Mouse (Mus musculus): ENCODE data around the gene Tspear.

The Tspear gene

DNA sequence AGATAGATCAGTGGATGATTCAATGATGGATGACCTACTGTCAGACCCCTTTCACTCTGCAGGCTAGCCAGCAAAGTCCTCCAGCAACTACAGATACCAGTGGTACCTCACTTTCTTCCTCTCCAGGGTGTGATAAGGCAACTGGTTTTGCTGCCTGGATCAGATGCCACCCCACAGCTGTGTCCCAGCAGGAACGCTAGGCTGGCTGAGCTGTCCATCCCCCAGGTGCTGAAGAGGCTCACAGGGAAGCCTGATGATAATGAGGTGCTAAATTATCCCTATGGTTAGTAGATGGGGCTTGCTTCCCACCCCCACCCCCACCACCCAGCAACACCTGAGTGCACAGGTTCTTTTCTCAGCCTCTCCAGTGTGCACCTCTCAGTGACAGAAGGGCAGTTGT is 181.2 kb downstream of the Tspear start:
- no peak for DNase-seq (ENCODE audit: low read depth, low spot score)

DNA sequence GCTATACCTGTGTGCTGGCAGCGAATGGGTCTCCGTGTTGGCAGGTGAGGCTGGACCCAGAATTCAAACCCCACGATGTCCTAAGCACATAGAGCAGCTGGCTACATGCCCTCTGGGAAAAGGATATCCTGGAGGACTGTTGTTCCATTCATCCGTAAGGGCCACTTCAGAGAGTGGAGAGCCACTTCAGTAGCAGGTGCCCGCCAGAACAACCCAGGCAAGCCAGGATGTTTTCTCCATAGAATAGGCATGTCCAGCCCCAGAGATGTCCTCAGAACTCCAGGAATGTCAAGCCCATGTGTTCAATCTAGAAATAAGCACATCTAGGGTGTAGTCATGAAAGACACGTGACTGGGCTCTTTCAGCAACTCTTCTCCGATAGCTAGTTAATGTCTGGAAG is 183.3 kb downstream of the Tspear start:
- no peak for DNase-seq (ENCODE audit: low read depth, low spot score)

DNA sequence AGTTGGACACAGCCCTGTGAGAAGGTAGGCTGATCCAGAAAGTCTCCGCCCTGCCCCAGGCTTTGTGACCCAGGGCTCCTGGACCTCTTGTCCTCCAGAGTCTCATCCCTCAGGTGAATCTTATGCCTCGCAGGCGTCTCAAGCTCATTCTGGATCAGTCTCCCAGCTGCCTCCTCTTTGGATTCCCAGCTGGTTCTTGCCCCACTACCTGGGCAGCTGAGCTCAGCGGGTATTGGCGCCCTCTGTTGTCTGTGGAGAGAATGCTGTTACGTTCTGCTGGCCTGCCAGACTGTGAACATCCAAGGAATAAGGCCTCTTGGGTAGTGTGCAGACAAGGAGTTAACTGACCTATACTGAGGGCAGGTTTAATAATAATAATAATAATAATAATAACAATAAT is 192.6 kb downstream of the Tspear start:
- DNase-seq (ENCODE audit: low read depth, low spot score), result no peak

DNA sequence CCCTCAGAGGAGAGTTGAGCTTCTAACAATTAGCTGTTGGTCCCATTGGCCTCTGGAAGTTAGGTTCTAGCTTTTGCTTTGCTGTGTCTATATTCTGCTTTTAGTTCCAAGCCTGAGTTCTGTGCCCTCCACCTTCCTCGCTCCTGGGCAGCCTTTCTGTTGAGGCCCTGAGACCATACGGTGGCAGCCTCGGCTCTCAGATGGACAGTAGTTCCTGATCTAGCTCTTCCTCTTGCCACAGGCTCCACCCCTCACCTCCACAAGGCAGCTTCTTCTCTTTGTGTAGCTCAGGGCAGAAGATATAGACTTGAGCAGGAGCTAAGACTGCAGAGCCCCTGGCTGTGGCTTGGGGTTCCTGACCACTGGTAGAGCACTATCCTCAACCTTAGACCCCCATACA is 193.9 kb downstream of the Tspear start:
- DNase-seq (ENCODE audit: low read depth, low spot score), result no peak

DNA sequence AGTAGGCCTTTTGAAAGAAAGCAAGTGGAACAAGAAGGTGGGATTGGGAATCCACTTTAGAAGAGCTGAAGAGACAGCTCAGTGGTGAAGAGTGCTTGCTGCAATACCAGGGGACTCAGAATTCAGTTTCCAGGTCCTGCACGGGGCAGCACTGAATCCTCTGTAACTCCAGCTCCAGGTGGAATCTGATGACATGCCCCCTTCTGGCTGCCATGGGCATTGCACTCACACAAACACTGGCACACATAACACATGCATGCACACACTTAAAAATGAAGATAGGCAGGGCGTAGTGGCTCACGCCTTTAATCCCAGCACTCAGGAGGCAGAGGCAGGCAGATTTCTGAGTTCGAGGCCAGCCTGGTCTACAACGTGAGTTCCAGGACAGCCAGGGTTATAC is 196.2 kb downstream of the Tspear start:
- no peak for DNase-seq (ENCODE audit: low read depth, low spot score)

DNA sequence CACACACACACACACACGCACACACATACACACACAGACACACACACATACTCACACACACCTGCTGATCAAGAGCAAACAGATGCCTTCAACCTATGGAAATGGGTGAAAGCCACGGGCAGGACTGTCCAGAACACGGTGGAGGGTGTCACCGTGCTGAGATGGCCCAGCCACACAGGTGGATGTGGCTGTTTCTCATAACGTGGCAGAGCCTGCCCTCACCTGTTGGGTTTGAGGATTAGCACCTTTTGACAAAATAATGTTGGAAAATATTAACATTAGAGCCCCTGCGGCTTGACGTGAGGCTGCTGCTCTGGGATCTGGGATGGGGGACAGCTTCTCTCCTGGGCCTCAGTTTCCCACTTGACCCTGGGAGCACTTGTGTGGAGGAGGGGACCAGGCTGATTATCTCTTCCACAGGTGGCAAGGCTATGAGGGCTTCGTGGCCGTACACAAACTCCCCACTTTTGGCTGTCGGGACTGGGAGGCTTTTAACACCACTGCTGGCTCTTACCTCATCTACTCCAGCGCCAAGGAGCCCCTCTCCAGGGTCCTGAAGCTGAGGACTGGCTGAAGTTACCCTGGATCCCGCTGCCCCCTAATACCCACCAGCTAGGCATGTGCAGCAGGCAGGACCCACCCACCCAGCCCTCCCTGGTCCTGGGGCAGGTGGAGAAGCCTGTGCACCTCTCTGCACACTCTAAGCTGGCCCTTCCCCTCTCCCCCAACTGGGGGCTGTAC is 199.8 kb downstream of the Tspear start:
- no peak for DNase-seq (ENCODE audit: low read depth, low spot score)

DNA sequence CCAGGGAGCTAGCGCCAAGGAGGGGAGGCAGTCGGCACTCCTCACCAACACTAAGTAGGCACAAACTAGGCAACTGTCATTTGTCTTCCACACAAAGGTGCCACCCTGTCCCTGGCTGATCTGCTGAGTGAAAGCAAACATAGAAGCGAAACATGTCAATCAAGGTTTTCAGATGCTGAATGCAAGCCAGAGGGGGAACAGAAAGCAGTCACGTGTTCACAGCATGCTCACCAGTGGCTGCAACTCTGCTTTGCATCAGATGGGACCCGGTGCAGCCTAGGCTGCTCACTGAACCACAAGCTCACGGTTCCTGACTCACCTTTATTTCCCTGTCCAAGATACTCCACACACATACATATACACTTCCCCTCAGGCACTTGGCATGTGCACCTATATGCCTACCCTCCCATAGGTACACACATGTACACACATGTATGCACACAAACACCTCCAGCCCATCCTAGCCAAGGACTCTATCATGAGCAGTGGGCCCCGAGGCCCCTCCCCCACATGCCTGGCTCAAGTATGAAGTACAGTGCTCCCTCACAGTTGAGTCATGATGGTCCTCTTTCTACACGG is 204.7 kb downstream of the Tspear start:
- no peak for DNase-seq (ENCODE audit: low read depth, low spot score)

DNA sequence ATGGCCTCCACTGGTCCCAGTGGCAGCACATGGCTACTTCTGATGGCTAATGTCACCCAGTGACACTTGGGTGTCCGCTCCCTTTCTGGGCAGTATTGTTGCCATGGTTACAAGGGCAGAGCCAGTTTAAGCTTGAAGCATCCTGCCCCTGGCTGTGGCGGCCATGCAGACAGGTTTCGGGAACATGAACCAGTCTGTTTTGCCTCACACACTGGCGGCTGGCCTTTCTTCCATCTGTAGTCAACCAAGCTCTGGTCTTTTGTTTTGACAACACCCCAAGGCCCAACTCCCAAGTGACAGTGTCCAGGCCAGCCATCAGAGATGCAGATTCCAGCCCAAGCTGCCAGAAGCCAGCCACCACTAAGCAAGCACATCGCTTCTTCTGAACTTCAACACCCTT is 209.2 kb downstream of the Tspear start:
- no peak for DNase-seq (ENCODE audit: low read depth, low spot score)

DNA sequence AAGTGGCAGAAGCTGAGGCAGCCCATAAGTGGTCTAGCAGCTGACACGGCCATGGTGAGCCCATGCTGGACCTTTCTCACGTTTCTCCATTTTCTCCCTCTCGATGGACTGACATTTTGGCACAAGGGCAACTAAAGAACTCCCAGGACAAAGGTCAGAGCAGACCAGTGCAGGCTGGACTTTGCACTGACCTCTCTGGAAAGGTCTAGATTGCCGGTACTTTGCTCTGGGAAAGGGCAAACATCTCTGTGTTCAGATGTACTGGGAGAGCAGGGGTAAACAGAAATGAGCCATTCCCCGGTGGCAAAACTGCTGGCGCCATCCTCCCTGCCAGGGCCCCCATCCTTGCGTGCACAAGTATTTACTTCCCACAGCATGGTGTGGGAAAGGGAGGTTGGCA is 213.8 kb downstream of the Tspear start:
- no peak for DNase-seq (ENCODE audit: low read depth, low spot score)

DNA sequence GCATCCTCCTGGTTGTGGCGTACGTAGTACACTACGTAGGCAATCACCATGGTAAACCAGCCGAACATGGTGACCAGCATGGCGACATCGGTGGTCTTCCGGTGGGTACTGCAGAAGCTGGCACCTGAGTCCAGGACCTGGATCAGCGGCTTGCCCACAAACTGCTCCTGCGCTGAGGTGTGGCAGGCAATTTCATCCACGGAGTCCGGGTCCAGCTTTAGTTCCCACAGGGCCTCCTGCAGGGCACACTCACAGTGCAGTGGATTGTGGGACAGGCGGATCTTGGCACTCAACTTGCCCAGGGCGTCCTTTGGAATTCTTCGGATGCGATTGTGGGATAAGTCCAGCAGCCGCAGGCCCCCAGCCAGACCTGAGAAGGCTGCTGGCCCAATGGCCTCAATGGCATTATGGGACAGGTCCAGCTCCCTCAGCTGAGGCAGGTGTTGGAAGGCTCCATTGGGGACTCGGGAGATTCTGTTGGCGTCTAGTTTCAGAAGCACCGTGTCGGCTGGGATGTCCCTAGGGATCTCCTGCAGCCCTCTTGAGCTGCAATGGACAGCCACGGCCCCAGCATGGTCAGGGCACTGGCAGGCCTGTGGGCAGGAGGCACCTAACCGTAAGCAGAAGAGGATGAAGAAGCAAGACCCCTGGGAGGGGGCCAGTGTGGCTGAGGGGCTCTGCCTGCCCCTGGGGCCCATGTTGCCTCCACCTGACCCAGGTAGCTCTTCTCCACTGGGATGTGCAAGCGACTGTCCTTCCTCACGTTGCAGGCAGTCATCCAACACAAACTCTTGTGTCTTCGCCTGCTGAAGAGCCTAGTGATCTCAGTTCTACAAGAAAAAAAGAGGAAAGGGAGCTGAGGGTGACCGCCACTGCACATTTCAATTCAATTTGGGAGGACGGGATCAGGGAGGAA is 214.8 kb downstream of the Tspear start:
- no peak for DNase-seq (ENCODE audit: low read depth, low spot score)

DNA sequence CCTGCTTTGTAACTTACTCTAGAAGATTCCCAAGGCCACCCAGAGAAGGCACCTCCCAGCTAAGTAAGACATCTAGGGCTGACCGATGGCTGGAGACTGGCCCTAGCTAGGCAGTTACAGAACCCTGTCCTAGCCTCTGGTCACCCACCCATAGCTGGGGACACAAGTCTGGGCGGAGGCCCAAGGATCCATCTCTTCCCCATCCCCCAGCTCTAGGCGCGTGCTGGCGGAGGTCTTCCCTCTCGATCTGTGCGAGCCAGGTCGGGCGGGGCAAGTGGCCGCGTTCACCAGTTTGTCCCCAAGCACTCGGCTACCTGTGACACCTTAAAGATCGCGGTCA is 215.5 kb downstream of the Tspear start:
- DNase-seq (ENCODE audit: low read depth, low spot score), result no peak

DNA sequence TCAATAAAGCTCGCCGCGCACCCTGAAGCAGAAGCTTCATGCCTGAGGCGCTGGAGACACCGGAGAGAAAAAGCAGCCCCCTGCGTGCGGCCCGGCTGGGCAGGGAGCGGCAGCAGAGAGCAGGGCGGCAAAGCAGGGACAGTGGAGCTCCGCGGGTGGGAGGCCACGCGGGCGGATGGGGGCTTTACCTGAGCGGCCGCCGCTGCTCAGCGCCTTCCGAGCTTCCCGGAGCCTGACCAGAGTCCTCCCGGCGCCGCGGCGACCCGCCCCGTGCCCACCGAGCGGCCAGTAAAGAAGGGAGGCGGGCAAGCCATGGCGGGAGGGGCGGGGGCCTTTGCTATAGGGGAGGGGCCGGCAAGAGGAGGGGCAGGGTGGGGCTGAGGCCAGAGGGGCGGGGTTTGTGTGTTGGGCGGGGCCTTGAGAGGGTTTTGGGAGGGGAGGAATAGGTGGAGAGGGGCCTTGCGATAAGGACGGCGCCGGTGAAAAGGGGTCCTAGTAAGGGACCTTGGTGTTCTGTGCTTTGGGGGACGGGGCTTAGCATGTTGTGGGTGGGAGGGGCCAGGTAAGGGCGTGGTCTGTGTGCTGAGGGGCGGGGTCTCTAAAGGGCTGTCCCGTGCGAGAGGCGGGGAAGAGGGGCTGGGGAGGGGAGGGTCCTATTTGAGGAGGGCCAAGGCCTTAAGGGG is 216.0 kb downstream of the Tspear start, which contains the start of gene Lrrc3:
TSS of gene Lrrc3 (minus strand) at position 326 of the 683 bp plus-strand sequence.
- no peak for DNase-seq (ENCODE audit: low read depth, low spot score)

DNA sequence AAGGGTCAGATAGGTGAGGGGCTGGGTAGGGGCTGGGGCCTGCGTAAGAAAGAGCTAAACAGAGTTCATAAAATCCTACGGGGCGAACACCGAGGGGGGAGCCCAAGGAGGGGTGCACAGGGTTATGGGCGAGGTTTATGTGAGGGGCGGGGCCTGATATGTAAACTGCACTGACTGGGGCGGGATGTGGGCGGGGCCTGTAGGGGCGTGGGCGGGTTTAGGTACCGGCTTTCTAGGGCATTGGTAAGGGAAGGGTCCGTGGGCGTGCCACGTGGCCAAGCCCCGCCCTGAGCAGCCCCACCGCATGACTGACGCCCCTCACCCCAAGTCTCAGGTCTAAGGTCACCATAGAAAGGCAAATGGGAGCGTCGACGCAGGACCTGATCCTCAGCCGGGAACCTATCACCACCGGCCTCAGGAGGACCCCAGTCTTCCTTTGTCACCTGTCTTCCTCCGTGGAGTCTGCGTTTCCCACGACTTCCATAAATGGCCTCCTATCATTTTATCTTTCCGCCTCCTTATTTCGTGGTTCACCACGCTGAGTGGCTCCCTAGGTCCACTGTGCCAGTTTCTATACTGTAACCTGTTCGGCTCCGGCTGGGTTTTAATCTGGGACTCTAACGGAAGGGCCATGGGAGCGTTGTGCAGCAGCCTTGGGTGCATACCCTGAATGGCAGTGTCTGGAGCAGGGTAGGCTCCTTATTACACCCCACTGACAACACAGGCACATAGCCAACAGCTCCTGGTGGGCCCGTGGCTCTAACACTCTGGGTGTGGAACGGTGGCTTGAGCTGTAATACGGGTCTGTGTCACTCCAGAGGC is 216.7 kb downstream of the Tspear start:
- peak; percentile 82 for DNase-seq (ENCODE audit: low read depth, low spot score)

DNA sequence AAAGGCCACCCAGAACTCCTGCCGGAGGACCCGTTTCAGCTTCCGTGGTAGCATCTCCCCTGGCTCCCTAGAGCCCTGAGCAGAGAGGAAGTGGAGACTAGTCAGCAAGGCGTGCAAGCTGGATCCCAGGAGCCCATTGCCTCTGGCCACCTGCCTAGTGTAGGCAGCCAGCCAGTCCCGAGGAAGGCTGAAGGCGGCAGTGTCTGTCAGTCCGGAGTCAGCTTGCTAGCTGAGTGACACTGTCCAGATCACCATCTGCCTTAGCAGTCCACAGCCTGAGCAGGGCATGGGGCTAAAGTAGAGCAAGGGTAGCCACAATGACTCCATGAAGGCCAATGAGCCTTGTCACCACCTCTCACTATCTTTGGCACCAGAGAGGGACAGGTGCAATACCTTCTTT is 226.2 kb downstream of the Tspear start:
- no peak for DNase-seq (ENCODE audit: low read depth, low spot score)

DNA sequence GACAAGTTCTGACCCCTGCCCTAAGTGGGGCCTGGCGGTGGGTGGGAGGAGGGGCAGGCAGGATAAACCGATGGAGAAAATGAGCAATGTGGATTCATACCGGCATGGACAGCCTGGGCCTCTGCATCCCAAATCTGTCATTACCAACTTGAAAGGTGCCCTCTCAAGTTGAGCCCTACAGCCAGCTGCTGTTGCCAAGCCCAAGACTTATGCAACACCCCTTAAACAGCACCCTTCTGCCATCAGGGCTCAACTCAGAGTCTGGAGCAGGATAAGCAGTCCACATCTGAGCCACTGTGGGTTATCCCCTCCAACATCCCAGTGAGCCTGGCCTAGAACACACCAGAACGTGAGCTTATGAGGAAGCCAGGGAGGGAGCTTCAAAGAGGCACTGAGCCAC is 226.9 kb downstream of the Tspear start:
- no peak for DNase-seq (ENCODE audit: low read depth, low spot score)

DNA sequence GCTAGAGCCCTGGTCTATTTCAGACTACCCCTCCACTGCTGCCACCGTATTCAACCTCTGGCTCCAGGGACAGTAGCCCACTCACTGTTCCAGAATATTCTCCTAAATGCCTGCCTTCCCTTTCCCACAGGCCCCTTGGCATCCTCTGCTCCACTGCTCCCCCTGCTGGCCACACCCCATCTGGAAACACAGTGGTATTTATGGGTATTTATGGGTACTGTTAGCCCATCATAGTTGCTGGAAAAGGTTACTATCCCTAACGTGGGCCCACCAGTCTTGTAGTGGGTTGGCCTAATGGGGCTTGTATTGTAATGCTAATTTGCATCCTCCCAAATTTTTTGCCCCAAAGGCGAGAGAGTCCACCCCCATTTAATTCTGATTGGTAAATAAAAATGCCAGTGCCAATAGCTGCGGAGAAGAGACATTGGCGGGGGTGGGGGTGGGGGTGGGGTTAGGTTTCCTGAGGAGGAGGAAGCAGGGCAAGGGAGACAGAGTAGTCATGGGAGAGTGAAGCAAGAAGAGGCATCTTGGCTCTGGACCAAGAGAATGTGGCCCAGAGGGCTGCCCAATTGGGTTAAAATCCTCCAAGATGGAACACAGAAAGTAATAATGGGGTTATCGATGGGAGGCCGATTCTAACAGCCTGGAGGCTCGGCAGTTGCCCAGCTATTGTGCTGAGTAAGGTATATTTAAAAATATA is 230.4 kb downstream of the Tspear start:
- no peak for DNase-seq (ENCODE audit: low read depth, low spot score)

DNA sequence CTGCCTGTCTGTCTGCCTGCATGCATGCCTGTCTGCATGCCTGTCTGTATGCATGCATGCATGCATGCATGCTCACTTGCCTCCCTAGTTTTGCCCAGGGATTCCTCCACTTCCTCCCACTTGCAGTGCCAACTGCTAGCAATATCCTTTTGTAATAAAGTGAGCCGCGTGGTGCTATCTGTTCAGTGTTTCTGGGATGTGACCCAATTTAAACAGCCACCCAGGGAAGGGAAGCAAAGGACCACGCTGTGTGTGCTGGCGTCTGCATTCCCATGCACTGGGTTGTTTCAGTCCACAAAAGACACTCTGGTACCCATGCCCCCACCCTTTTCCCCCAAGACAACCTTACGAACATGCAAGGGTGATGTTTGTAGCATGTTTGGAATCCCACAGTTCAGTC is 234.6 kb downstream of the Tspear start:
- peak; percentile 35 for DNase-seq (ENCODE audit: low read depth, low spot score)

DNA sequence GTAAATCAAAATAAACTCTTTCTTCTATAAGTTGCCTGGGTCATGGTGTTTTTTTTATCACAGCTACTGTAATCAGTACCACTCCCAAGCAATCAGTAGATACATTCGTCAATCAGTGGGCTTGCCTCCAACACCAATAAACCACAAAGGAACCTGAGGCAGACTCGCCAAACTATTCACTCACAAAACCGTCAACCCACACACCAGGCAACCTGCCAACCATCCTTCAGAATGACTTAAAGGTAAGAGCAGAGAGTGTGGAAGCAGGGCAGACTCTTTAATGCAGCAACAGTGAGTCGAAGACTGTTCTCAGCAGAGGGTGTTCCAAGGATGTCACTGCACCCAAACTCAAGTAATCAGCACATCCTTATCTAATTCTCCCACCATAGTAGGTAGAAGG is 236.3 kb downstream of the Tspear start:
- peak; percentile 42 for DNase-seq (ENCODE audit: low read depth, low spot score)

DNA sequence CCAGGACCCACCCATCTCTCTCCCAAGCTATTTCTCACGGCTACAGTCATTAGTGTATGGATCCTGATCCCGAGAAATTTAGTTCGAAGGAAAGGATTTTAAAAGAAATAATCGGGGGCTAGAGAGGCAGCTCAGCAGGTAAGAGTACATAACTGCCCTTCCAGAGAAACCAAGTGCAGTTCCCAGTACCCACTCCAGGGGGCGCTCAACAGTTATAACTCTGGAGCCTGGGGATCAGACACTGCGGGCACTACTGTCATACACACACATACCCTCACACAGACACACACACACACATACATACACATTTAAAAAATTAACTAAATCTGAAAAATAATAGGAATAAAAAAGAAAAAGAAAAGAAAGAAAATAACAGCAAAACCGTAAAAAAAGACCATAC is 239.8 kb downstream of the Tspear start:
- DNase-seq (ENCODE audit: low read depth, low spot score), result no peak

DNA sequence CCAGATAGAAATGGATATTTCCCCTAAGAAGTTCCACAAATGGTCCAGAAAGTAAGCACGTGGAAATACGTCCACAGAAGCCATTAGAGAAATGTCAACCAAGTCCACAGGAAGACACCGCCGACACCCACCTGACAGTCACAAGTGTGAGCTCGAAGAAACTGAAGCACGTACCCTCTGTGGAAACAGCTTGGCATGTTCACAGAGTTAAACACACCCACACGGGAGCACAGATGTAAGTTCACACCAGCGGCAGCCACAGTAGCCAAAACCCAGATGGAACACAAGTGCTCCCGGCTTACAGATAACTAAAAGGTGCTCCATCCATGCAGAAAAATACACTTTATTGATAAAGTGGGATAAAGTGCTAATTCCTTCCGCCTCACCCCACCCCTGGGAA is 241.0 kb downstream of the Tspear start:
- peak; percentile 16 for DNase-seq (ENCODE audit: low read depth, low spot score)

All from telencephalon, adult 2 months (tissue).